ENCODE assay signal across 12 mouse cellular contexts in the genomic region with DNA sequence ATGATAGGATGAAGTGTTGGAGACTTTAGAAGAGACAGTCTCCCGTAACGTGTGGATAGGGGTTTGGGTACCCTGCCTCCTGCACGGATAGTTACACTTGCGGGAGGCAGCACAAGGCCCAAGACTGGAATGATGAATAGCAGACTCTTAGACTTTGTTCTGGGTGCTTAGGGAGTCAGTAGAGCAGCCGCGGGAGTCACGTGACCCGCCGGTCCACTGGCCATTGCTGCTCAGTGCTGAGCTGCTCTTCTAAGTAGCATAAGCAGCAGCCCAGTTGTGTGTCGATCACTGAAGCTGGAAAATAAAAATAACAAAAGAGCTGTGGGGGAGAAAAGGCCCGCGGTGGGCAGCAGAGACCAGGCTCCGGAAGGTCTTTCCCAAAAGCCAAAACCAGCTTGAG.
DNase-seq lines count a peak whose midpoint lies in the region; ATAC-seq lines count a peak whose summit lies in the region.
"Had no signal": no experiment of that assay in that cellular context is flagged by ENCODE, and none has a peak within 500 bp of the region (broad histone marks: within the 10 kb centered on the region; RNA-seq: fewer than 3 reads in every experiment).

No protein-coding gene starts in this region.

- no peaks in the 10 kb centered on the region for H3K4me1 ChIP-seq in hindbrain, embryonic 11.5 days (replicated peaks; ENCODE audit: control insufficient read depth, insufficient read depth, low read length)
- no peaks in the 10 kb centered on the region for H3K4me1 ChIP-seq in kidney, embryonic 14.5 days (ENCODE audit: control insufficient read depth, insufficient read depth, low read length)
- H3K4me1 ChIP-seq in neural tube, embryonic 15.5 days = peaks cover 18% of the 10 kb centered on the region

- peak; percentile 24 for DNase-seq in embryo, embryonic 10 days (ENCODE audit: low spot score)
- DNase-seq in embryo, embryonic 11 days = no peak
- DNase-seq in hindbrain, embryonic 11.5 days (ENCODE audit: low spot score) = no peak
- DNase-seq in MN1 (ENCODE audit: low spot score) = no peak
- DNase-seq in heart, adult 8-10 months (ENCODE audit: low spot score) = no peak
- DNase-seq in spleen, adult 12 weeks (ENCODE audit: low spot score) = no peak
- DNase-seq: heart, postnatal 36 days; lung, adult 2 months had no signal

- ATAC-seq in hindbrain, embryonic 11.5 days (ENCODE audit: low FRiP score) = peak; percentile 71; the same call in 1 of the 2 replicates
- ATAC-seq in kidney, embryonic 14.5 days (ENCODE audit: low FRiP score, low TSS enrichment) = peak; percentile 71; the same call in 1 of the 2 replicates
- peak; percentile 57; the same call in 1 of the 2 replicates for ATAC-seq in neural tube, embryonic 15.5 days (ENCODE audit: low FRiP score)

- H3K9me3 ChIP-seq in hindbrain, embryonic 11.5 days (ENCODE audit: control insufficient read depth, low read length) = no peaks in the 10 kb centered on the region
- H3K9me3 ChIP-seq in kidney, embryonic 14.5 days (ENCODE audit: control insufficient read depth, low read length) = no peaks in the 10 kb centered on the region
- no peaks in the 10 kb centered on the region for H3K9me3 ChIP-seq in neural tube, embryonic 15.5 days (replicated peaks)

- no peaks in the 10 kb centered on the region for H3K36me3 ChIP-seq in hindbrain, embryonic 11.5 days (ENCODE audit: control insufficient read depth, insufficient read depth, low read length)
- no peaks in the 10 kb centered on the region for H3K36me3 ChIP-seq in kidney, embryonic 14.5 days (ENCODE audit: control insufficient read depth, insufficient read depth, low read length)
- H3K36me3 ChIP-seq in neural tube, embryonic 15.5 days = peaks cover 5% of the 10 kb centered on the region; the same call in 1 of the 2 replicates

- H3K4me3 ChIP-seq in hindbrain, embryonic 11.5 days (ENCODE audit: low read depth, low read length) = no peak overlapping the region
- no peak overlapping the region for H3K4me3 ChIP-seq in kidney, embryonic 14.5 days (ENCODE audit: low read length)
- H3K4me3 ChIP-seq in neural tube, embryonic 15.5 days (replicated peaks) = no peak overlapping the region
- H3K4me3 ChIP-seq: left cerebral cortex, adult 2 months had no signal

- no peak overlapping the region for H3K9ac ChIP-seq in hindbrain, embryonic 11.5 days (ENCODE audit: low read depth, low read length)
- no peak overlapping the region for H3K9ac ChIP-seq in kidney, embryonic 14.5 days (ENCODE audit: low read depth, low read length)
- no peak overlapping the region for H3K9ac ChIP-seq in neural tube, embryonic 15.5 days (replicated peaks)

- H3K27ac ChIP-seq in hindbrain, embryonic 11.5 days (ENCODE audit: low read depth, low read length) = peak overlapping the region; percentile 10; the same call in 1 of the 2 replicates
- H3K27ac ChIP-seq in kidney, embryonic 14.5 days (ENCODE audit: low read depth, low read length) = no peak overlapping the region
- H3K27ac ChIP-seq in neural tube, embryonic 15.5 days (replicated peaks) = peak overlapping the region; percentile 72
- H3K27ac ChIP-seq: left cerebral cortex, adult 2 months had no signal

- H3K4me2 ChIP-seq in hindbrain, embryonic 11.5 days (replicated peaks; ENCODE audit: low read depth, low read length) = no peak overlapping the region
- no peak overlapping the region for H3K4me2 ChIP-seq in kidney, embryonic 14.5 days (replicated peaks; ENCODE audit: low read depth, low read length)
- peak overlapping the region; percentile 11; the same call in 1 of the 2 replicates for H3K4me2 ChIP-seq in neural tube, embryonic 15.5 days

- WGBS in hindbrain, embryonic 11.5 days = 39% methylated on average over 13 of the region's 13 CpGs
- 51% methylated on average over 13 of the region's 13 CpGs for WGBS in kidney, embryonic 14.5 days
- WGBS in neural tube, embryonic 15.5 days = 29% methylated on average over 13 of the region's 13 CpGs

- H3K27me3 ChIP-seq in hindbrain, embryonic 11.5 days (ENCODE audit: control insufficient read depth, insufficient read depth, low read length) = no peaks in the 10 kb centered on the region
- H3K27me3 ChIP-seq in kidney, embryonic 14.5 days (ENCODE audit: control insufficient read depth, insufficient read depth, low read length) = no peaks in the 10 kb centered on the region
- no peaks in the 10 kb centered on the region for H3K27me3 ChIP-seq in neural tube, embryonic 15.5 days (replicated peaks)
- H3K27me3 ChIP-seq: Patski had no signal
